Mouse (Mus musculus) liver, postnatal 0 days (tissue): ENCODE measurements around the gene Bahcc1.

ENCODE experiments used
- CTCF ChIP-seq: sonication (generic); IDR thresholded peaks from 2 replicates; pipeline ENCODE4 v1.5.1; 2016; ENCODE audit warnings: antibody characterized with exemption, low read depth
- EP300 ChIP-seq: IDR thresholded peaks from 2 replicates; pipeline ENCODE4 v1.6.1; 2016; ENCODE audit warnings: antibody characterized with exemption, low read depth, mild to moderate bottlenecking

DNA sequence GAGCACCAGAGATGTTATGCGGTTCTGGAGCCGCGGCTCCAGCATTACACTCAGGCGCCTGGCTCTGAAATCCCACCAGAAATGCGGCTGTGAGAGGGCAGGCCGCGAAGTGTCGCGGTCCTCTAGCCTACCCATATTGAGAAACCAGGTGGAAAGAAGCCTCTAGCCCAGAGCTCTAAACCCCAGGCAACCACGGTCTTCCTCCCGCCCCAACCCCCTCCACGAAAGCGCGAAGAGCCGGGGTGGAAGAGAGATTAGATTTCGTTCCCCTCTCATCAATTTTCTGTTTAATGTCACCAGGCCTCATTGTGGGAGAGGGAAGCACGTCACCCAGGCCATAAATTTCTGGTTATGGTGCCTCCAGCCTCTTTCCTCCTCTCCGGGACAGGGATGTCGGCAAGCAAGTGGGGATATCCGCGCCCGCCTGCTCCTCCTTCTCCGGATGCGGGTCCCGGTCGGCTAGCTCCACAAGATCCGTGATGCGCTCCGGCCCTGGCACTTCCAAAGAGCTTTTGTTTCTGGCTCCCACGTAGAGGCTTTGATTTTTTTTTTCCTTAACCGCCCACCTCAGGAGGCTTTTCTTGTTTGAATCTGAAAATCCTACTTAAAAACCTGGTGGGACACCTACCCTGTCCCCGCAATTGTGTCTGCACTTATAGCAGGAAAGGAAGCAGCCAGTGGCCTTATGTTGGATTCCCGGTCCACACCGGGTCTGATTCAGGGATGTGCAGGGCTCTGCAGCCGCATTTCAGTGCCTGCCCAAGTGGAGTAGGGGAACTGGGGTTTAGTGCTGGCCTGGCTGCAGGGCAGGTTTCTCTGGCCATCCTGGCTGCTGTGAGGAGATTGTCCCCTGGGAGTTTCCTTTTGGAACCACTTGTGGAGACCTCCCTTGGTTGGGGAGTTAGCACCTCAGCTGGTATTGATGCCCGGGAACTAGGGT is 7.2 kb upstream of the Bahcc1 start:
- TF ChIP-seq CTCF: no peak
- no peak for TF ChIP-seq EP300
